Mouse (Mus musculus) lung, embryonic 14.5 days (tissue): Measurements from ENCODE around the gene C1qtnf1. TPM values are rescaled to one million over a fixed set of nuclear protein-coding genes. Genes with fewer than 3 reads are reported as not detected.

Experiments used
- ATAC-seq: fragments of 200-750 bp; cut with Nextera tagmentation; 2 replicates; pipeline ENCODE4 v1.8.0; 2017; ENCODE audit warnings: mild to moderate bottlenecking, moderate TSS enrichment, moderate library complexity; ENCODE audit not compliant: insufficient read depth
- DNase-seq: peaks from one replicate; pipeline ENCODE4 v3.0.0-alpha.2; 2015
- H3K27ac ChIP-seq: fragments of 300-500 bp; sonication (generic); 2 replicates; pipeline ENCODE4 v1.5.1; 2014; ENCODE audit warnings: low read depth, mild to moderate bottlenecking, moderate library complexity
- H3K27me3 ChIP-seq: fragments of 300-500 bp; sonication (generic); 2 replicates; pipeline ENCODE4 v1.6.1; 2014; ENCODE audit warnings: low read length, control low read depth; ENCODE audit not compliant: insufficient read depth
- H3K36me3 ChIP-seq: fragments of 300-500 bp; sonication (generic); 2 replicates; pipeline ENCODE4 v1.6.1; 2014; ENCODE audit warnings: control low read depth; ENCODE audit not compliant: insufficient read depth
- H3K4me1 ChIP-seq: fragments of 300-500 bp; sonication (generic); 2 replicates; pipeline ENCODE4 v1.6.1; 2014; ENCODE audit warnings: antibody characterized with exemption, control low read depth; ENCODE audit not compliant: insufficient read depth
- H3K4me2 ChIP-seq: fragments of 300-500 bp; sonication (generic); 2 replicates; pipeline ENCODE4 v1.6.1; 2014; ENCODE audit warnings: mild to moderate bottlenecking
- H3K4me3 ChIP-seq: fragments of 300-500 bp; sonication (generic); 2 replicates; pipeline ENCODE4 v1.5.1; 2014; ENCODE audit warnings: low read depth, low read length
- H3K9ac ChIP-seq: fragments of 300-500 bp; sonication (generic); 2 replicates; pipeline ENCODE4 v1.6.1; 2014
- H3K9me3 ChIP-seq: fragments of 300-500 bp; sonication (generic); 2 replicates; pipeline ENCODE4 v1.6.1; 2016; ENCODE audit warnings: low read depth, low read length, control low read depth
- CTCF ChIP-seq: IDR thresholded peaks from 2 replicates; pipeline ENCODE4 v1.5.1; 2016; ENCODE audit warnings: antibody characterized with exemption, low read depth
- WGBS: fragments of 180-500 bp; shearing (Covaris S2); extraction: QIAGEN DNeasy Blood & Tissue Kit; methylation state at CpG from one replicate; pipeline ENCODE4 v1.1.7; 2014; 5-methylcytosine and 5-hydroxymethylcytosine counted together
- polyA plus RNA-seq: library from polyadenylated mRNA; unstranded; fragments of >200 nt; fragmentation: Nextera tagmentation; extraction: Ambion mirVana; gene quantifications from 2 replicates; pipeline ENCODE4 v1.2.1, GENCODE M21; 2014

Gene C1qtnf1
- polyA plus RNA-seq, 1 experiment from 2014 or later: 7.7 TPM

DNA sequence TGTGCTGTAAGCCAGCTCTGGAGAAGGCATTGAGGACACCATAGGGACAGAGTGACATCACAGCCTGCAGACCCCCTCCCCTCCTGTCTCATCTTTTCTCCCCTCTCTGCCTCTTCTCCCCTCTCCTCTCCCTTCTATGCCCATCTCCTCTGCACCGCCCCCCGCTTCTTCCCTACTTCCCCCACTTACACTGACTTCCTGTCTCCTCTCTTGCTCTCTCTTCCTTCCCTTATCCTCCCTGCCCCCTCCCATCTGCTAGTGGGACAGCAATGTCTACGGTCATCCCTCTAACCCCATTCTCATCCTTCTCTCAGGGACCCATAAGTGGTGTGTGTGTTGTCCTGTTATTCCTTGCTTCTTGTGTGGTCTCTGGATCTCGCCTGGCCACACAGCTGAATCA is 31.5 kb downstream of the C1qtnf1 start:
- no peak overlapping the region for H3K9ac ChIP-seq
- no peaks in the 10 kb centered on the region for H3K4me1 ChIP-seq
- 59% methylated on average over 4 of the region's 4 CpGs for WGBS
- H3K27ac ChIP-seq: no peak overlapping the region
- no peak for DNase-seq
- TF ChIP-seq CTCF: no peak
- peaks cover 3% of the 10 kb centered on the region; the same call in 1 of the 2 replicates for H3K9me3 ChIP-seq
- H3K27me3 ChIP-seq: no peaks in the 10 kb centered on the region
- no peak overlapping the region for H3K4me3 ChIP-seq
- no peak overlapping the region for H3K4me2 ChIP-seq
- no peaks in the 10 kb centered on the region for H3K36me3 ChIP-seq
- no peak; the same call in 1 of the 2 replicates for ATAC-seq

DNA sequence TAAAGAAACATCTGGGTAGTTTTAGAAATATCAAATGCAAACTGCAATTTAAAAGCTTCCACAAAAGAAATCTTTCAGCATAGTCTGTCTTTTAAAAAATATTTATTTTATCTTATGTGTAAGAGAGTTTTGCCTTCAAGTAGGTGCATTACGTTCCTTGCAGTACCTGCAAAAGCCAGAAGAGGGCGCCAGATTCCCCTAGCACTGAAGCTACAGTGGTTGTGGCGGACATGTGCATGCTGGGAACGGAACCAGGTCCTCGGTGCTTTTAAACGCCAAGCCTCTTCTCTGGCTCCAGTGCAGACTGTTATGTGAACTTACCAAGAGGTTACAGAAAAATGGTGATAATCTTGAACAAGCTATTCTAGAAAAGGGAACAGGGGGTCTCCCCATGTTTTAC is 32.3 kb downstream of the C1qtnf1 start:
- ATAC-seq (no peak), DNase-seq (peak; percentile 59)
- H3K27me3 ChIP-seq: no peaks in the 10 kb centered on the region
- no peaks in the 10 kb centered on the region for H3K36me3 ChIP-seq
- H3K9me3 ChIP-seq: peaks cover 3% of the 10 kb centered on the region; the same call in 1 of the 2 replicates
- no peaks in the 10 kb centered on the region for H3K4me1 ChIP-seq
- TF ChIP-seq CTCF: peak; percentile 69
- H3K4me3 ChIP-seq: no peak overlapping the region
- WGBS: 61% methylated on average over 6 of the region's 6 CpGs
- H3K4me2 ChIP-seq: no peak overlapping the region
- H3K9ac ChIP-seq: no peak overlapping the region
- H3K27ac ChIP-seq: no peak overlapping the region

DNA sequence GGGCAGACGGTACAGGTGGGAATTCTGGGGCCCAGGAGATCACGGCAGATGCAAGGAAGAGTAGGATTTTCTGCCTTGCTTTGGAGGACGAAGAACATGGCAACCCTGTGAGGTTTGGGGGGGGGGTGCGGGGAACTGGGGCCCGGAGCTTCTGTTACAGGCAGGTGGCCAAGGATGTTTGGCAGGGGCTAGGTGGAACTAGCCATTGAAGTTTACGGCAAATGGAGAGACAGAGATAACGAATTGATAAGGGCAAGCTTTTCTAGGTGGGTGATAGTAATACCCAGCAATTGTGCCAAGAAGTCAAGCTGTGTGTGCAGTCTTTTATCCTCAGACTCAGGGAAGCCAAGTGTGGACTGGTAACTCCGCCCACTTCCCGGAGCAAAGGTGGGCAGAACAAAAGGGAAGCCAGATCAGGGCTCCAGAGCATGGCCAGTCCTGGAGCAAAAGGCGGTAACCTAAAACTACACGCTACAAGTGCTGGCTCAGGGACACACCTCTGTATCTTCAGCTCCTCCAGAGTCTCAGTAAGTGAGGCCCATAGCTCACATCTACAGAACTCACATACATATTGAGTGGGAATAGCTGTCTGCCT is 39.5 kb downstream of the C1qtnf1 start:
- 46% methylated on average over 11 of the region's 11 CpGs for WGBS
- H3K9me3 ChIP-seq: no peaks in the 10 kb centered on the region
- no peaks in the 10 kb centered on the region for H3K36me3 ChIP-seq
- no peak overlapping the region for H3K4me2 ChIP-seq
- peaks cover 4% of the 10 kb centered on the region; the same call in 1 of the 2 replicates for H3K4me1 ChIP-seq
- no peak for ATAC-seq
- peak; percentile 27 for DNase-seq
- H3K27ac ChIP-seq: no peak overlapping the region
- H3K27me3 ChIP-seq: no peaks in the 10 kb centered on the region
- H3K9ac ChIP-seq: no peak overlapping the region
- no peak for TF ChIP-seq CTCF
- H3K4me3 ChIP-seq: no peak overlapping the region

DNA sequence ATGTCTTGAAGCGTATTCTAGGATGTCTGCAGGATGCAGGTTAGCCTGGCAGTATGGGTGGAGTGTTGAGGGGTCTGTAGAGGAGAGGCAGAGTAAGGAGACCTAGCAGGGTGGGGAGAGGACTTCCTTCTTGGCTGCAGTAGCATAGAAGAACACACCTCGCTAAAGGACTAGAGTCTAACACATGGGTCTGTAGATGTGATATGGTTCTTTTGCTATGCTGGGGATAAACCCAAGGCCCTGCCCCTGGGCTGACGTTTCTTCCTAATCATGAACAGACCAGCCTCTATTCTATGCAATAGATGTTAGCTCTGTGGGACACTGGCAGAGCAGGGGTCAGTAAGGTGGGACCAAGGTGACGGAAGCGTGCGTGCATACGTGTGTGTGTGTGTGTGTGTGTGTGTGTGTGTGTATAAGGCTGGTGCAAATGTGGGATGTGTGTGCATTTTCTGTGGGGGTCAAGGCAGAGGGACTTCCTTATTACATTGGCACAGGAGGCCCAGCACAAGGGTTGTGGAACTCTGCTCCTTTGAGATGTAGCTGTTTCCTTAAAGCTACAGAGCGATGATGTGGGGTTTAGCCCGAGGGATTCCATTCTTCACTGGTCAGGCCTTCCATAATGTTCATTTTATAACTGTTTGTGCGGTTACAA is 41.6 kb downstream of the C1qtnf1 start:
- Histone ChIP-seq H3K27me3 (no peaks in the 10 kb centered on the region), H3K4me3 (no peak overlapping the region), H3K4me2 (no peak overlapping the region), H3K9ac (no peak overlapping the region), H3K27ac (peak overlapping the region; percentile 91), H3K4me1 (peaks cover 4% of the 10 kb centered on the region; the same call in 1 of the 2 replicates), H3K9me3 (no peaks in the 10 kb centered on the region), H3K36me3 (no peaks in the 10 kb centered on the region)
- DNase-seq: no peak
- WGBS: 78% methylated on average over 10 of the region's 10 CpGs
- no peak for ATAC-seq
- TF ChIP-seq CTCF: no peak

DNA sequence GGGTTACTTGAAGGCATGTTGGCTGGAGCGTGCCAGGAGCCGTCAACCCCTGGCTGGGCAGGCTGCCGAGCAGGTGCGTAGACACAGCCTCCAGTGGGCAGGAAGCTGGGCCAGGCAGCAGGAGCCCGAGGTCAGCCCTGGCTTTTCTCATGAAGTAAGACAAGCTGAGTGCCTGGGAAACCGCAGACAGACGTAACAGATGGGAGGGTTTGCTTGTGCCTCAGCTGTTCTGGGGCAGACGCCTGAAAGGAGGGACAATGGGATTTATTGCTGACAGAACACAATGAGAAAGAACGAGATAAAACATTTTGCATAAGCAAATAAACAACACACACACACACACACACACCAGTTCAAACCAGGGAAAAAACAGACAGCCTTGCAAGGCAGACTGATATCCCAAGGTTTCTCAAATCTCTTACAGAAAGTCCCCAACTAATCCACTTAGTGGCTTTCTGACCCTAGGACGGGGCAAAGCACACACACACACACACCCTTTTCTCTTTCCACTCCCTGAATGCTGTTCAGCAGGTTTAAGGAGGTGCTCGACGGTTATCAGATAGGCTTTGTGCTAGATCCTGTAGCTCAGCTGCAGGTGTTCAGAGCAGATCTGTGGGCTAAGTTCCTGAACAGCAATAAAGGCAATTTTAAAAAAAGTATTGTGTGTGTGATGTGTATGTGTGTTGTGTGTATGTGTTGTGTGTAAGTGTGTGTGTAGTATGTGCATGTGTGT is 42.4 kb downstream of the C1qtnf1 start:
- DNase-seq (peak; percentile 61), ATAC-seq (peak; percentile 82)
- Histone ChIP-seq H3K9ac (no peak overlapping the region), H3K4me2 (no peak overlapping the region), H3K36me3 (no peaks in the 10 kb centered on the region), H3K9me3 (no peaks in the 10 kb centered on the region), H3K27me3 (no peaks in the 10 kb centered on the region), H3K27ac (peak overlapping the region; percentile 91), H3K4me1 (peaks cover 4% of the 10 kb centered on the region; the same call in 1 of the 2 replicates), H3K4me3 (no peak overlapping the region)
- WGBS: 25% methylated on average over 12 of the region's 12 CpGs
- TF ChIP-seq CTCF: no peak

DNA sequence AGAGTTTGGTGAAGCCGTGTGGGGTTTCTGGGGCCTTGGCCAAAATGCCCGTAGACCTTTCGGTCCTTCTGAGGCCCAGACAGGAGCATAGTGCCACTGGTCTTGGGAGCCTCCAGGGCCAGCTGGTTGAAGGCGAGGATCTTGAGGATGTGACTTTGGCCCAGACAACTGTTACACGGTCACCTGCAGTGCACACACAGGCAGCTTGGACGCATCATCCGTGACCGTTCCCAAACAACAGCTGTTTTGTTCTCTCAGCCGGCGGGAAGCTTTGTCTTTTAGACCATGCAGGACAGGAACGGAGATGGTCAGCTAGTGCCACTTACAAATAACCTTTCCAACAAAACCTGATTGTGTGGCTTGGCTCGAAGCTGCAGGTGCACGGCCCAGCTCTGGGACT is 43.7 kb downstream of the C1qtnf1 start:
- no peak for DNase-seq
- WGBS: 77% methylated on average over 13 of the region's 13 CpGs
- H3K27ac ChIP-seq: no peak overlapping the region

DNA sequence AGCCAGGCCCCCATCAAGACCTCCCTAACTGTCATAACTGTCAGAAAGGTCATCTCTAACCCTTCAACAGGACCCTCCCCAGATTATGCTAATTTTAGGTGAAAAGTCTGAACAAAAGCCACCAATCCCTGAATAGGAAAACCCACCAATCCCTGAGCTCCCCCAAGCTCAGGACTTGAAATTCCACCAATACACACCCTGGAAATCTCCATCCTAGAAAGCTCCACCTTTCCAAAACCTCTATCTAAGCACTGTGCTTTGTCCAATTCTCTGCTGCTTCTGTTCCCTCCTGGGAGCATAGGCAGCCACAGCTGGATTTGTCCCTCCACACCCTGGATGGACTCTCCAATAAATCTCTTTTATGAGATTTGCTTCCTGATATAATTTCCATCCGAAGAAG is 45.2 kb downstream of the C1qtnf1 start:
- Histone ChIP-seq H3K4me1 (peaks cover 7% of the 10 kb centered on the region), H3K4me3 (no peak overlapping the region), H3K27ac (no peak overlapping the region), H3K27me3 (no peaks in the 10 kb centered on the region), H3K9me3 (no peaks in the 10 kb centered on the region), H3K9ac (no peak overlapping the region), H3K36me3 (no peaks in the 10 kb centered on the region), H3K4me2 (no peak overlapping the region)
- 79% methylated on average over 1 of the region's 1 CpGs for WGBS
- ATAC-seq (no peak), DNase-seq (no peak)
- TF ChIP-seq CTCF: no peak

More for the DNA sequence above, 43.7 kb downstream of the C1qtnf1 start:
- no peaks in the 10 kb centered on the region for H3K9me3 ChIP-seq
- no peak for ATAC-seq
- no peak overlapping the region for H3K4me2 ChIP-seq
- H3K4me1 ChIP-seq: peaks cover 4% of the 10 kb centered on the region; the same call in 1 of the 2 replicates
- no peaks in the 10 kb centered on the region for H3K36me3 ChIP-seq
- no peak for TF ChIP-seq CTCF
- no peaks in the 10 kb centered on the region for H3K27me3 ChIP-seq
- H3K4me3 ChIP-seq: no peak overlapping the region
- no peak overlapping the region for H3K9ac ChIP-seq
